Mouse (Mus musculus) lung, postnatal 25 days (tissue): Measurements from ENCODE around the gene Vwa7.

ENCODE experiments used
- DNase-seq: peaks from one replicate; pipeline ENCODE4 v3.0.0; 2022; ENCODE audit warnings: low spot score

Gene Vwa7

DNA sequence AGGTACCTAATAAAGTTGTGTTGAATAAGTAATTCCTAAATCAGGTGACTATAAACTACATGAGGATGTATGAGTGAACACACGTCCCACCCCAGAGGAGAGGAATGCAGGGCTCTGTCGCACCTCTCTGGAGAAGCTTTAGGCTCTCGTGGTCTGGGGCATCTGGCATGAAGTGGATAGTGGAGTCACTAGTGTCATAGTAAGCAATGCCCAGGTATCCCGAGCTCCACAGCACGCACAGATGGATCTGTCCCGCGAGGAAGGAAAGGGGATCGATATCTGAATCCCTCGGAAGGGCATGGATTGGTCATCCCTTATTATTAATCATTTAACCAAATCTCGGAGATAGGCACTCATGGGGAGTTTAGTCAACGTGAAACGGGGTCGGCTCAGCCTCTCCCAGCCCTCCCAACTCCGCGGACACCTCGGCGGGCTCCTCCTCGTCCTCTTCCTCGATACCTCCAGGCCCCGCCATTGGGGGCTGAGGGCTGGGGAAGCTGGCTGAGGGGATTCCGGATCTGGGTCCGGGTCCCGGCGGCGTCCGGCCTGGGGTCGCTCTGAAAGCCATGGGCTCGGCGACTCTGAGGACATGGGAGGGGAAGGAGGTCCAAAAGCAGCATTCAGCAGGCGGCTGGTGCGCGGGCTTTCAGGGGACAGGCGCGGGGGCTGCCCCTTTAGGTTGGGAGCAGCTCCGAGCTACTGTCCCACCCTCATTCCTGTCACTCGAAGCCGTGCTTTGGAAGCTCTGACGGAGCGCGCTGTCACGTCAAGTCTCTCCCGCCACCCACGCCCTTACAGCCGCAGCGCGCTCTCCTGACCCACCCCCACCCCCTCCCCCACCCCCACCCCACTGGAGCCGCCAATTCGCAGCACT lies 29.7 kb downstream of the Vwa7 start:
- no peak for DNase-seq

GRCm38 (mm10) chr17:35046681-35047455 lies 30.5 kb downstream of the Vwa7 start, which contains the start of gene Msh5:
Gene Msh5 (minus strand): TSS chr17:35046745.
- DNase-seq, result peak; percentile 98

GRCm38 (mm10) chr17:35047688-35048087 lies 31.3 kb downstream of the Vwa7 start:
- DNase-seq, result peak; percentile 55

DNA sequence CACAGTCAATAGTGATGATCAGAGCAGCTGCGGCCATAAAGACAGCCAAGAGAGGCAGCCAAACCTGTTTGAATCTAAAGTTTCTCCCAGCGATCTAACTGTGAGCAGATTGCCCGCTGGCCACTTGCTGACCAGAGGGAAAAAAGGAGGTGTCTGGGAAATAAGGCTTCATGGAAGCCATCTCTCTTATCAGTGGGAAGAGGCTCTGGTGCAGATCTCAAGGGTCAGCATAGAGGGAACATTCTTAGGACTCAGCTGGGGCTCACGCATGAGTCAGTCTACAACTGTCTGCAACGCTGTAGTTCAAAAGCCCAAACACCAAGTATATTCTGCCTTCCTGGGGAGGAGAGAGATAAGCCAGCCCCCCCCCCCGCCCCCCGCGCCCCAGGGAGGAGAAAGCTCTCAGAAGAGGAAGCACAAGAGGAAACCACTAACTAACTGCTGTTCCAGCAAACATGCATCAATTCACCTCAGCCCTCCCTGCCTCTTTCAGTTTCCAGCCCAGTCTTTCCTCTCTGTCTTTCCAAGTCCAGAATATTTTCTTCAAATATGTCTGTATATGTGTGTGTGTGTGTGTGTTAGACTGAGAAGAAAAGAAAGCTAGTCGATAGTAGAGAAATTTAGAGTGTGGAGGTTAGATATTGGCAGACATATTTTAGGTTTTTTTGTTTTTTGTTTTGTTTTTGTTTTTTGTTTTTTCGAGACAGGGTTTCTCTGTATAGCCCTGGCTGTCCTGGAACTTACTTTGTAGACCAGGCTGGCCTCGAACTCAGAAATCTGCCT lies 32.0 kb downstream of the Vwa7 start:
- no peak for DNase-seq

GRCm38 (mm10) chr17:35048932-35049440 lies 32.6 kb downstream of the Vwa7 start:
- no peak for DNase-seq

- peak; percentile 70 for DNase-seq
Measured at GRCm38 (mm10) chr17:35049561-35050016, 33.2 kb downstream of the Vwa7 start, which contains the start of gene Clic1. Gene Clic1 (plus strand): TSS chr17:35049966.

- DNase-seq, result peak; percentile 87
Measured at GRCm38 (mm10) chr17:35050126-35050750, 33.9 kb downstream of the Vwa7 start.

GRCm38 (mm10) chr17:35051156-35052086 lies 35.0 kb downstream of the Vwa7 start:
- DNase-seq, result peak; percentile 90

- no peak for DNase-seq
Measured at GRCm38 (mm10) chr17:35052271-35052798, 36.0 kb downstream of the Vwa7 start.

DNA sequence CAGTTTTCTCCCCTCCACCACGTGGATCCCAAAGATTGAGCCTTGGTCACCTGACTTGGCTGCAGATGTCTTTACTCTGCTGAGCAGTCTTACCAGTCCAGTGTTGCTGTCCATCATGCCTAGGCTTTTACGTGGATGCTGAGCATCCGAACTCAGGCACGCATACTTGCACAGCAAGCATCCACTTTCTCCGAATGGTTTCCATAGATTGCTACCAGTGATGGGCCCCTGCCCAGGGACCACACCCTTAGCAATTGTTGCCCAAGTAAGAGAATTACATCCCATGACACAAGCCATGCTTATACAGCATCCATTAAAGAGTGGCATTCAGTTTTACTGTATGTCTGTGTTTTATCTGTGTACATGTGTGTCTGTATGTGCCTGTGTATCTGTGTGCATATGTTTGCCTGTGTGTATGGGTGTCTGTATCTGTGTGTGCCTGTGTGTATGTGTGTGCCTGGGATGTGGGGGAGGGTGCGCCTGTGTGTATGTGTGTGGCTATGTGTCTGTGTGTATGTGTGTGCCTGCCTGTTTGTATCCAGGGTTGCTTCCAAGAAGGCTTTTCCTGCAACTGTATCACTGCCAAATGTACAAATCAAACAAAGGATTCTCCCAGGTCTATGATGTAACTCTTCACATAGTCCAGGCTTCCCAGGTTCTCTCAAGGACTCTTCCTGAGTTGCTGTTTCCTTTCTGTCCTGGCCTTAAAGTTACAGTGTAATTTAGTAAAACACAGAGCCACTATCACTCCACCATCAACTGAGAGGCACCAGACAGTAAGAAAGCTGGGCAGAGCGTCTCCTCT lies 39.5 kb downstream of the Vwa7 start:
- DNase-seq, result no peak

DNA sequence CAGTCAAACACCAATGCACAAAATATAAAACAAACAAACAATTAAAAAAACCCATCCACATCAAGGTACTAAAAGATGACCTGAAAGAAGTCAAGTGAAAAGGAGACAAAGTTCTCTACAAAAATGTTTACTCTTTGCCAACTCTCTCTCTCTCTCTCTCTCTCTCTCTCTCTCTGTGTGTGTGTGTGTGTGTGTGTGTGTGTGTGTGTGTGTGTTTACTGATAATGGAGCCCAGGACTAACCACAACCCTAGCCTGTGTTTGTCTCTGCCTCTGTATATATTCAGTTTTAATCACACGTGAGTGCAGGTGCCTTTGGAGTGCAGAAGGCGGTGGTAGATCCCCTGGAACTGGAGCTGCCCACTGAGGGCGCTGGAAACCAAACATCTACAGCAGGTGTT lies 40.7 kb downstream of the Vwa7 start:
- DNase-seq, result no peak

DNA sequence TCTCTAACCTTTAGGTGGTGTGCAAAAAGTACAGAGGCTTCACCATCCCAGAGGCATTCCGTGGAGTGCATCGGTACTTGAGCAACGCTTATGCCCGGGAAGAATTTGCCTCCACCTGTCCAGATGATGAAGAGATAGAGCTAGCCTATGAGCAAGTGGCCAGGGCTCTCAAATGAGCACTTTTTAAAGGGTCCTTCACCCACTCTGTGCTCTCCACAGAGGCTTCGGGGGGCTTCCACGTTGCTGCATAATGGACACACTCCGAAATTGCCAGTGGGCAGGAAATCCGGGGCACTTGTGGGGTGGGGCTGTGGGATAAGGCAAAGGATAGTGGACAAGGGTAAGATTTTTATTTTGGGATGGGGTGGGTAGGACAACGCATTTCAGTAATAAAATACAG lies 41.9 kb downstream of the Vwa7 start:
- DNase-seq, result no peak

DNA sequence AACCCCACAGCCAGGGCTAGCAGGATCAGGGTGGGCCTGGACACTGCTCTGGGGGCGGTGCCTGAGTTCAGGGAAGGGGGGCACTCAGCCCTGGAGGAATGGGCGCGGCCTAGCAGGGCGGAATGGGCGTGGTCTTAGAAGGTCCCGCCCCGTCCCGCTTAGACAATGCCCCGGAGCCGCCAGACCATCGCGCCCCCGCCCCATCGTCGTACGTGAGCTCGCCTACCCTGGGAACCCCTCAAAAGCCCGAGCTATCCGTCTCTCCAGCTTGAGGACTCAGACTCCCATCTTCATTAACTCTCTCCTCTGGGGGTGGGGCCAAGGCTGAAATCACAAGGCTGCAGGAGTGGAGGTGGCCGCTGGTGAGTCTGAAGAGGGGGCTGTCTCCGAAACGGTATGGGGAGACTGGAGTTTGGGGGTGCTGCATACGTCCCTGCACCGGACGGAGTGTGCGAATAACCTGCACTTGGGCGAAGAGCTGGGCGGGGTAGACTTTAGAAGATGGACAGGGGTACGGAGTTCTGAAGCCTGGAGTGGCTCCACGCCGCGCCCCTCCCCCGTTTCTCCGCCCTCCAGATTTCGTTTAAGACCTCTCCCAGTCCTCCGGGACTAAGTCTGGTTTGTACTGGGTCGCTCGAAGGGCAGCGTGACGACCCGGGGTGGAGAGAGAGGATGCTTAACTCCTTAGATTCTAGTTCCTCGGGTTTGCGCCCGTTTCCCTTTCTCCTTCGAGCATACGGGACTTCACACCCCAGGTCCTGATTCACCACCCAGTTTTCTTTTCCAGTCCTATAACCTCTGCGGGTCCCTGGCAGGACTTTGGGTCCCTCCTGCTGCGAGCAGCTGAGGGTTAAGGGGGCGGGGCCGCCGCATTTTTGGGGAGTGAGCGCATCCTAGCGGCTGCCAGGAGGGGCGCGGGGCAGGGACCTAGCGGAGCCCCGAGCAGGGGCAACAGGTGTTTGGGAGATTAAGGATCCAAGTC lies 42.8 kb downstream of the Vwa7 start, which contains the start of gene Ddah2:
Gene Ddah2, plus strand, starts transcription at position 125 of the 982 bp plus-strand sequence.
- peak; percentile 92 for DNase-seq

- DNase-seq, result no peak
Measured at GRCm38 (mm10) chr17:35060071-35060470, 43.7 kb downstream of the Vwa7 start.

- no peak for DNase-seq
Measured at GRCm38 (mm10) chr17:35060737-35061297, 44.4 kb downstream of the Vwa7 start.

DNA sequence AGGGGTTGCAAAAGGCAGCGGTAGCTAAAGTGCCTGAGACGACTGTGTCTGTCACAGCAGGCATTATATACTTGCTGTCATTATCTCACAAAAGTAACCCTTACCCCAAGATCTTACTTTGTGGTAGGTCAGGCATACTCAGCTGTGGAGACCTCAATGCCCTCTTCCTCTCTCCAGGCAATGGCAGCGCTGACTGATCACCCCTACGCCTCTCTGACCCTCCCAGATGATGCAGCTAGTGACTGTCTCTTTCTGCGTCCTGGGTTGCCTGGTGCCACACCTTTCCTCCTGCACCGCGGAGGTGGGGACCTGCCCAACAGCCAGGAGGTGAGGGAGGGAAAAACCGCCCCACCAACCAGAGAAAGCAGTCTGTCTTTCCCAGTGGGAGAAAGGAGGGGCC lies 44.9 kb downstream of the Vwa7 start:
- no peak for DNase-seq

- DNase-seq, result no peak
Measured at GRCm38 (mm10) chr17:35063466-35063865, 47.1 kb downstream of the Vwa7 start.
